Mouse (Mus musculus): ENCODE results near the gene Cyp2r1. TPM values are rescaled to one million over a fixed set of nuclear protein-coding genes. Genes with fewer than 3 reads are reported as not detected.
"Not testable (repeated sequence)": the region's sequence is repeated elsewhere in the genome, so short reads cannot be mapped to it uniquely, and the experiment has no call there.

The Cyp2r1 gene
- 1.1 and 1.7 TPM in 2 replicates for polyA plus RNA-seq (2015; fragmentation: Nextera tagmentation; extraction: Ambion mirVana)

GRCm38 (mm10) chr7:114562531-114563241 is at the start of gene Cyp2r1:
TSS of gene Cyp2r1 (minus strand) at chr7:114562972.
- Histone ChIP-seq H3K4me3 (ENCODE audit: low read depth, low read length) (peak within 1 kb of the TSS; percentile 58), H3K27me3 (ENCODE audit: control insufficient read depth, insufficient read depth, low read depth, low read length) (no peaks in the 10 kb centered on the region), H3K4me2 (ENCODE audit: low read depth, low read length) (peak within 1 kb of the TSS; percentile 64), H3K36me3 (ENCODE audit: control insufficient read depth, insufficient read depth) (no peaks in the 10 kb centered on the region), H3K27ac (ENCODE audit: low read length) (peak within 1 kb of the TSS; percentile 80), H3K9me3 (replicated peaks; ENCODE audit: control insufficient read depth, low read length) (no peaks in the 10 kb centered on the region), H3K9ac (ENCODE audit: low read depth, low read length) (peak within 1 kb of the TSS; percentile 50), H3K4me1 (ENCODE audit: control insufficient read depth, low read depth, low read length) (peaks cover 4% of the 10 kb centered on the region)
- WGBS (ENCODE audit: insufficient replicate concordance), result 3% methylated on average over 55 of the region's 56 CpGs
- ATAC-seq (ENCODE audit: low read depth), result peak; percentile 97

GRCm38 (mm10) chr7:114594391-114594790 is 31.6 kb upstream of the Cyp2r1 start:
- 74% methylated on average over 8 of the region's 8 CpGs for WGBS (ENCODE audit: insufficient replicate concordance)

GRCm38 (mm10) chr7:114582441-114582840 is 19.7 kb upstream of the Cyp2r1 start:
- Histone ChIP-seq H3K36me3 (ENCODE audit: control insufficient read depth, insufficient read depth) (no peaks in the 10 kb centered on the region), H3K27ac (ENCODE audit: low read length) (no peak overlapping the region), H3K27me3 (ENCODE audit: control insufficient read depth, insufficient read depth, low read depth, low read length) (no peaks in the 10 kb centered on the region), H3K4me3 (ENCODE audit: low read depth, low read length) (no peak overlapping the region), H3K4me1 (ENCODE audit: control insufficient read depth, low read depth, low read length) (no peaks in the 10 kb centered on the region), H3K9ac (ENCODE audit: low read depth, low read length) (no peak overlapping the region), H3K9me3 (replicated peaks; ENCODE audit: control insufficient read depth, low read length) (no peaks in the 10 kb centered on the region), H3K4me2 (ENCODE audit: low read depth, low read length) (no peak overlapping the region)
- 42% methylated on average over 2 of the region's 2 CpGs for WGBS (ENCODE audit: insufficient replicate concordance)
- no peak for ATAC-seq (ENCODE audit: low read depth)

More at GRCm38 (mm10) chr7:114594391-114594790, 31.6 kb upstream of the Cyp2r1 start:
- not testable (repeated sequence) for H3K9ac ChIP-seq (ENCODE audit: low read depth, low read length); H3K27ac ChIP-seq (ENCODE audit: low read length); H3K4me3 ChIP-seq (ENCODE audit: low read depth, low read length); H3K36me3 ChIP-seq (ENCODE audit: control insufficient read depth, insufficient read depth); H3K4me1 ChIP-seq (ENCODE audit: control insufficient read depth, low read depth, low read length); H3K9me3 ChIP-seq (replicated peaks; ENCODE audit: control insufficient read depth, low read length); H3K27me3 ChIP-seq (ENCODE audit: control insufficient read depth, insufficient read depth, low read depth, low read length); H3K4me2 ChIP-seq (ENCODE audit: low read depth, low read length); ATAC-seq (ENCODE audit: low read depth)

- no peak for ATAC-seq (ENCODE audit: low read depth)
- no peak overlapping the region for H3K4me2 ChIP-seq (ENCODE audit: low read depth, low read length)
- no peaks in the 10 kb centered on the region for H3K27me3 ChIP-seq (ENCODE audit: control insufficient read depth, insufficient read depth, low read depth, low read length)
- WGBS (ENCODE audit: insufficient replicate concordance), result 56% methylated on average over 5 of the region's 5 CpGs
- H3K4me1 ChIP-seq (ENCODE audit: control insufficient read depth, low read depth, low read length), result no peaks in the 10 kb centered on the region
- no peaks in the 10 kb centered on the region for H3K36me3 ChIP-seq (ENCODE audit: control insufficient read depth, insufficient read depth)
- H3K4me3 ChIP-seq (ENCODE audit: low read depth, low read length), result no peak overlapping the region
- no peaks in the 10 kb centered on the region for H3K9me3 ChIP-seq (replicated peaks; ENCODE audit: control insufficient read depth, low read length)
- no peak overlapping the region for H3K9ac ChIP-seq (ENCODE audit: low read depth, low read length)
- H3K27ac ChIP-seq (ENCODE audit: low read length), result no peak overlapping the region
These were observed 18.4 kb upstream of the Cyp2r1 start for GRCm38 (mm10) chr7:114581200-114581599.

- no peaks in the 10 kb centered on the region for H3K9me3 ChIP-seq (replicated peaks; ENCODE audit: control insufficient read depth, low read length)
- H3K36me3 ChIP-seq (ENCODE audit: control insufficient read depth, insufficient read depth), result no peaks in the 10 kb centered on the region
- no peaks in the 10 kb centered on the region for H3K4me1 ChIP-seq (ENCODE audit: control insufficient read depth, low read depth, low read length)
- H3K4me3 ChIP-seq (ENCODE audit: low read depth, low read length), result no peak overlapping the region
- no peak overlapping the region for H3K27ac ChIP-seq (ENCODE audit: low read length)
- H3K27me3 ChIP-seq (ENCODE audit: control insufficient read depth, insufficient read depth, low read depth, low read length), result no peaks in the 10 kb centered on the region
- 6% methylated on average over 4 of the region's 4 CpGs for WGBS (ENCODE audit: insufficient replicate concordance)
- ATAC-seq (ENCODE audit: low read depth), result no peak
- no peak overlapping the region for H3K4me2 ChIP-seq (ENCODE audit: low read depth, low read length)
- H3K9ac ChIP-seq (ENCODE audit: low read depth, low read length), result no peak overlapping the region
These were observed 17.7 kb upstream of the Cyp2r1 start for GRCm38 (mm10) chr7:114580426-114580825.

- no peak overlapping the region for H3K4me2 ChIP-seq (ENCODE audit: low read depth, low read length)
- WGBS (ENCODE audit: insufficient replicate concordance), result 60% methylated on average over 1 of the region's 1 CpGs
These were observed 14.9 kb upstream of the Cyp2r1 start for GRCm38 (mm10) chr7:114577665-114578064.

GRCm38 (mm10) chr7:114576931-114577330 is 14.2 kb upstream of the Cyp2r1 start:
- WGBS (ENCODE audit: insufficient replicate concordance), result 30% methylated on average over 3 of the region's 3 CpGs

More at GRCm38 (mm10) chr7:114577665-114578064, 14.9 kb upstream of the Cyp2r1 start:
- no peaks in the 10 kb centered on the region for H3K27me3 ChIP-seq (ENCODE audit: control insufficient read depth, insufficient read depth, low read depth, low read length)
- H3K27ac ChIP-seq (ENCODE audit: low read length), result no peak overlapping the region
- H3K36me3 ChIP-seq (ENCODE audit: control insufficient read depth, insufficient read depth), result no peaks in the 10 kb centered on the region
- H3K4me3 ChIP-seq (ENCODE audit: low read depth, low read length), result no peak overlapping the region
- H3K4me1 ChIP-seq (ENCODE audit: control insufficient read depth, low read depth, low read length), result no peaks in the 10 kb centered on the region
- ATAC-seq (ENCODE audit: low read depth), result no peak
- no peaks in the 10 kb centered on the region for H3K9me3 ChIP-seq (replicated peaks; ENCODE audit: control insufficient read depth, low read length)
- no peak overlapping the region for H3K9ac ChIP-seq (ENCODE audit: low read depth, low read length)

GRCm38 (mm10) chr7:114573866-114574265 is 11.1 kb upstream of the Cyp2r1 start:
- ATAC-seq (ENCODE audit: low read depth); H3K27me3 ChIP-seq (ENCODE audit: control insufficient read depth, insufficient read depth, low read depth, low read length); H3K4me2 ChIP-seq (ENCODE audit: low read depth, low read length); H3K9me3 ChIP-seq (replicated peaks; ENCODE audit: control insufficient read depth, low read length); H3K27ac ChIP-seq (ENCODE audit: low read length); H3K4me1 ChIP-seq (ENCODE audit: control insufficient read depth, low read depth, low read length); H3K9ac ChIP-seq (ENCODE audit: low read depth, low read length); H3K4me3 ChIP-seq (ENCODE audit: low read depth, low read length); H3K36me3 ChIP-seq (ENCODE audit: control insufficient read depth, insufficient read depth): not testable (repeated sequence)
- 67% methylated on average over 4 of the region's 4 CpGs for WGBS (ENCODE audit: insufficient replicate concordance)

More at GRCm38 (mm10) chr7:114576931-114577330, 14.2 kb upstream of the Cyp2r1 start:
- Histone ChIP-seq H3K9me3 (replicated peaks; ENCODE audit: control insufficient read depth, low read length) (no peaks in the 10 kb centered on the region), H3K27me3 (ENCODE audit: control insufficient read depth, insufficient read depth, low read depth, low read length) (no peaks in the 10 kb centered on the region), H3K27ac (ENCODE audit: low read length) (no peak overlapping the region), H3K4me1 (ENCODE audit: control insufficient read depth, low read depth, low read length) (no peaks in the 10 kb centered on the region), H3K4me2 (ENCODE audit: low read depth, low read length) (no peak overlapping the region), H3K36me3 (ENCODE audit: control insufficient read depth, insufficient read depth) (no peaks in the 10 kb centered on the region), H3K4me3 (ENCODE audit: low read depth, low read length) (no peak overlapping the region), H3K9ac (ENCODE audit: low read depth, low read length) (no peak overlapping the region)
- no peak for ATAC-seq (ENCODE audit: low read depth)

- Histone ChIP-seq H3K9me3 (replicated peaks; ENCODE audit: control insufficient read depth, low read length) (no peaks in the 10 kb centered on the region), H3K4me1 (ENCODE audit: control insufficient read depth, low read depth, low read length) (no peaks in the 10 kb centered on the region), H3K36me3 (ENCODE audit: control insufficient read depth, insufficient read depth) (no peaks in the 10 kb centered on the region; the same call in none of the 2 replicates), H3K4me3 (ENCODE audit: low read depth, low read length) (no peak overlapping the region), H3K4me2 (ENCODE audit: low read depth, low read length) (no peak overlapping the region), H3K27me3 (ENCODE audit: control insufficient read depth, insufficient read depth, low read depth, low read length) (no peaks in the 10 kb centered on the region), H3K27ac (ENCODE audit: low read length) (no peak overlapping the region), H3K9ac (ENCODE audit: low read depth, low read length) (no peak overlapping the region)
- 64% methylated on average over 1 of the region's 1 CpGs for WGBS (ENCODE audit: insufficient replicate concordance)
- no peak for ATAC-seq (ENCODE audit: low read depth)
These were observed 26.6 kb downstream of the Cyp2r1 start for GRCm38 (mm10) chr7:114536179-114536578.

Data from liver, embryonic 16.5 days (tissue).